Mouse (Mus musculus): ENCODE measurements around the gene Prdm13. TPM values are rescaled to one million over a fixed set of nuclear protein-coding genes. Genes with fewer than 3 reads are reported as not detected.
A peak's percentile ranks its signal among the peaks of the same experiment; 100 is the strongest.

The Prdm13 gene
- polyA plus RNA-seq, 1 experiment from 2014 or later = not detected

DNA sequence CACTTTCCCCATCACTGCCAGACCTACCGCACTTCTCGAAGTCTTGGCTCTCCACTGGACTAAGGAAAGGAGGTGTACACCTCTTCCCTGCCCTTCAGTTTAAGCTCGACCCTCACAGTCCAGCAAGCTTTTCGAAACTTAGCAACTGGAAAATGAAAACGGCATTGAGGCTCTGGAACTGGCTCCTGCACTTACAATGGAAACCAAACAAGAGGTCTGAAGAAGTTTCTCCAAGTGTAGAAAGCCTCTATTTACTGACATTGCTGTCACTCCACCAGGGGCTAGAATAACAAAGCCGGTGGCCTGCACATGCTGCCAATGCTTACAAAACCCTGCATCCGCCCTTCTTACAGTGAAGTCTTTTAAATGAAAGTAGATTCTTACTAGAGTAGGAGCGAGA, 11.1 kb downstream of the Prdm13 start:
- Histone ChIP-seq H3K4me1 (replicated peaks) (peaks cover 18% of the 10 kb centered on the region), H3K4me2 (no peak overlapping the region), H3K9ac (no peak overlapping the region), H3K36me3 (no peaks in the 10 kb centered on the region), H3K9me3 (replicated peaks) (no peaks in the 10 kb centered on the region), H3K4me3 (no peak overlapping the region), H3K27ac (ENCODE audit: poor library complexity, severe bottlenecking) (no peak overlapping the region), H3K27me3 (replicated peaks) (peaks cover 71% of the 10 kb centered on the region)
- 8% methylated on average over 8 of the region's 8 CpGs for WGBS
- no peak for ATAC-seq (ENCODE audit: insufficient number of reproducible peaks, low FRiP score)

DNA sequence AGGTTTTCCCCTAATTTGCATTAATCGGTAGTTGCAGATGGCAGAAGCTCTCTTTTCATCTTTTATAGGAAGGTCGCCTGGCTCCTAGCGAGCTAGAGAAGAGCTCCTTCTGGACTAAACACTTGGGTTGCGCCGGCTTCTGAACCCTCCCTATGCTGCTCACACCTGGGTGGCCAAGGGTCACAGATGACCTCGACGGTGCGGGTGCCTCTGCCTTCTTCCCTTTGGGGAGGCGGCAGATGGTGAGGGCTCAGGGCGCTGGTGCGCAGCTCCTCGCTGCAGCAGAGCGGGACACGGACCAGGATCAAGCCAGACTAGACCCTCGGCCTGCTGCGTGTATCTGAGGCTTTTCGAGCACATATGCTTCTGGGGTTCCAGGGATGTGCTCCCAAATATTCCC, 11.7 kb downstream of the Prdm13 start:
- H3K27me3 ChIP-seq (replicated peaks) = peaks cover 66% of the 10 kb centered on the region
- ATAC-seq (ENCODE audit: insufficient number of reproducible peaks, low FRiP score) = no peak
- WGBS = 2% methylated on average over 17 of the region's 17 CpGs
- no peak overlapping the region for H3K4me3 ChIP-seq
- H3K4me1 ChIP-seq (replicated peaks) = peaks cover 11% of the 10 kb centered on the region
- H3K36me3 ChIP-seq = no peaks in the 10 kb centered on the region
- H3K9ac ChIP-seq = no peak overlapping the region
- H3K27ac ChIP-seq (ENCODE audit: poor library complexity, severe bottlenecking) = no peak overlapping the region
- no peak overlapping the region for H3K4me2 ChIP-seq
- H3K9me3 ChIP-seq (replicated peaks) = no peaks in the 10 kb centered on the region

DNA sequence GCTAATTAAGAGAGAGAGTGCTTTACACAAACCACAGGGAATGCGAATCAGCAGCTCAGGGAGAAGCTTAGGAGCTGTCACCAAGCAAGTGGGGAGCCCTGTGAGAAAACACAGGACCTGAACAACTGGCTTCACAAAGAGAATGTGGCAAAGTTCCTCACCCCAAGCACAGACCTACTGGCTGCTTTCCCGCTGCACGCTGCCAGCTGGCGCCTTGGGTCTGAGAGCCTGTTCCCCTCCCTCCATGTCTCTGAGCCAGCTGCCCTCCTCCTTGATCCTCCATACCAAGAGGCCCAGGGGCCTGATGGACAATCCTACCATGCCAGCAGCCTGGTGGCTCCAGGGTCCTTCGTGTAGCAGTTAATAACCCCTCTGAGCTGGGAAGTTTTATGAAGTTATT, 19.8 kb downstream of the Prdm13 start:
- WGBS = 9% methylated on average over 5 of the region's 5 CpGs
- Histone ChIP-seq H3K27ac (ENCODE audit: poor library complexity, severe bottlenecking) (no peak overlapping the region), H3K4me1 (replicated peaks) (peaks cover 4% of the 10 kb centered on the region; the same call in 1 of the 2 replicates), H3K27me3 (replicated peaks) (peaks cover 23% of the 10 kb centered on the region), H3K9ac (no peak overlapping the region), H3K4me2 (peak overlapping the region; percentile 21), H3K36me3 (no peaks in the 10 kb centered on the region), H3K4me3 (no peak overlapping the region), H3K9me3 (replicated peaks) (no peaks in the 10 kb centered on the region)
- no peak for ATAC-seq (ENCODE audit: insufficient number of reproducible peaks, low FRiP score)

DNA sequence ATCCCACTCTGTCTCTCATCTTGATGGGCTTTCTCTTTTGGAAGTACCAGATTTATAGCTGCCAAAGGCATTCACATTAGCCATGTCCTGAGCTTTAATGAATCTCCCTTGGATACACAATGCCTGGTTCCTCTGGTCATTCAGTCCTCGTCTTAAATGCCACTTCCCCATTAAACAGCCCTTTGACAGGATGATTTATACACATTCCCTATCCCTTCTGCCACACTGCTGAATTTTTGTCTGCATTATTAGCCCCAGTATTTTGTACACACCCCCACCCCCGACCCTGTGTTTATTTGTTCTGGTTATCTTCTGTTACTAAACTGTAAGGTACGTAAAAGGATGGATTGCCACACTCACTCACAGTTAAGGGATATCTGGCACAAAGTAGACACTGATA, 27.6 kb downstream of the Prdm13 start:
- no peak overlapping the region for H3K4me3 ChIP-seq
- WGBS = 47% methylated on average over 3 of the region's 3 CpGs
- no peaks in the 10 kb centered on the region for H3K27me3 ChIP-seq (replicated peaks)
- no peaks in the 10 kb centered on the region for H3K4me1 ChIP-seq (replicated peaks)
- no peak overlapping the region for H3K27ac ChIP-seq (ENCODE audit: poor library complexity, severe bottlenecking)
- H3K36me3 ChIP-seq = no peaks in the 10 kb centered on the region
- no peaks in the 10 kb centered on the region for H3K9me3 ChIP-seq (replicated peaks)
- no peak for ATAC-seq (ENCODE audit: insufficient number of reproducible peaks, low FRiP score)
- no peak overlapping the region for H3K4me2 ChIP-seq
- no peak overlapping the region for H3K9ac ChIP-seq

DNA sequence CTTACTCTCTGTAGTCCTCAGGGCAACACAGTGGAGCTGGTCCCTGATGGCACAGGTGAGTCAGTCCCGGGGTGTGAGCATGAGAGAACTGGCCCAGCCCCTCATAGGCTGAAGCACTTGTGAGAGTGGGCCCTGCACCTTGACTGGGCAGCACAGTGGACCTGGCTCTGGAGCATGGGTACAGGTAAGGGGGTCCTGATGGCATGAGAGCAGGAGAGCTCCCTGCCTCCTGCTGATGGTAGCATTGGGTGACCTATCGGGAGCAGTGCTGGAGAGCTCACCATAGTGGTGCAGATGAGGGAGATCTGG, 56.5 kb downstream of the Prdm13 start:
- ATAC-seq (ENCODE audit: insufficient number of reproducible peaks, low FRiP score) = no peak
- Histone ChIP-seq H3K4me1 (replicated peaks) (no peaks in the 10 kb centered on the region), H3K36me3 (no peaks in the 10 kb centered on the region), H3K27me3 (replicated peaks) (no peaks in the 10 kb centered on the region), H3K27ac (ENCODE audit: poor library complexity, severe bottlenecking) (no peak overlapping the region), H3K9ac (no peak overlapping the region), H3K9me3 (replicated peaks) (no peaks in the 10 kb centered on the region), H3K4me3 (no peak overlapping the region), H3K4me2 (no peak overlapping the region)
- WGBS = 66% methylated on average over 2 of the region's 2 CpGs

DNA sequence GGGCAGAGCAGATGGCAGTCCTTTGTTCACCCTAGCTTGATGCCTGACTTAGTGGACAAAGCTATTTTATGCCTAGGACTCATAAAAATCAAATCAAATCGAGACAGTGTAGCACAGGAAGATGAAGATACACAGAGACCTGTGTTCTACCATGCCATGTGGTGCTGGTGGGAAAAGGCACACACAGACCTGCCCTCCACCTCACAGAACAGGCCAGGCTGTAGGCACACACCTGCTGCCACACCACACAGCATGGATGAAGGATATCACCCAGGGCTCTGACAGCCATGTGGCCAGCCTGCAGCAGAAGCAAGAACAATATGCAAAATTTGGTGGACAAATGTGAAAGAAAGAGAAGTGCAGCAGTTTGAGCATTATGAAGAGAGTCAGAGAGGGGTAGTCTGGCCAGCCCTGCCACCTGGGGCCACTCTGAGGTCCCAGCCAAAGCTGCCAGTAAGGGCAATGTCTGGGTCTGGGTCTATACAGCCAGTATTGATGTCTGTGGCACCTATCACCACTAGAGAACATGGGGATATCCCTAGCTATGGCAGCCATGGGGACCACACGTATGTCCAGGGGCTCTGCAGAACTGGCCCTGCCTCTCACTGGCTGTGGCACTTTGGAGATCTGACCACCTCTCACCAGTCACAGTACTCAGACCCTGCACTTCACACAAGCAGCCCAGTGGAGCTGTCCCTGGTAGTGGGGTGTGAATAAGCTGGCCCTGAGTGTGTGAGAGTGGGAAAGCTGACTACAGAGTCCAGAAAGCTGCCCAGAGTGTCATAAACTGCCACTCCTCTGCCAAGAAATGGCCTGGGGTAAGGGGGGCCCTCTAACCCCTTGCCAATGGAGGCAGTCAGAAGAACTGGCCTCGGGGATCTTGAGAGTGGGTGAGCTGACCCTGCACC, 57.1 kb downstream of the Prdm13 start:
- ATAC-seq (ENCODE audit: insufficient number of reproducible peaks, low FRiP score) = 0 out of 2 replicates have a peak, but pooled peaks have one; percentile 11
- no peak overlapping the region for H3K9ac ChIP-seq
- H3K27me3 ChIP-seq (replicated peaks) = no peaks in the 10 kb centered on the region
- WGBS = 49% methylated on average over 3 of the region's 3 CpGs
- no peaks in the 10 kb centered on the region for H3K9me3 ChIP-seq (replicated peaks)
- H3K27ac ChIP-seq (ENCODE audit: poor library complexity, severe bottlenecking) = no peak overlapping the region
- no peak overlapping the region for H3K4me3 ChIP-seq
- no peak overlapping the region for H3K4me2 ChIP-seq
- no peaks in the 10 kb centered on the region for H3K36me3 ChIP-seq
- no peaks in the 10 kb centered on the region for H3K4me1 ChIP-seq (replicated peaks)

Other genes with a start within 250 kb of the Prdm13 start
- gene Ccnc, start 41.7 kb upstream of the Prdm13 start, polyA plus RNA-seq (2016; fragmentation: Nextera tagmentation; extraction: Ambion mirVana) = 30.5 and 31.1 TPM in 2 replicates
- gene Usp45, start 81.2 kb upstream of the Prdm13 start, polyA plus RNA-seq (2016; fragmentation: Nextera tagmentation; extraction: Ambion mirVana) = 10.1 and 10.4 TPM in 2 replicates
- 22.5 and 23.5 TPM in 2 replicates for gene Tstd3, start 81.2 kb upstream of the Prdm13 start, polyA plus RNA-seq (2016; fragmentation: Nextera tagmentation; extraction: Ambion mirVana)
- 96.5 and 99.3 TPM in 2 replicates for gene Pnisr, start 161.6 kb upstream of the Prdm13 start, polyA plus RNA-seq (2016; fragmentation: Nextera tagmentation; extraction: Ambion mirVana)
- 16.3 and 17.3 TPM in 2 replicates for gene Coq3, start 193.7 kb upstream of the Prdm13 start, polyA plus RNA-seq (2016; fragmentation: Nextera tagmentation; extraction: Ambion mirVana)
- 4.7 and 5.3 TPM in 2 replicates for gene Faxc, start 245.4 kb upstream of the Prdm13 start, polyA plus RNA-seq (2016; fragmentation: Nextera tagmentation; extraction: Ambion mirVana)